Mouse (Mus musculus): Measurements from ENCODE around the gene Gnai3.

Gnai3 gene

GRCm38 (mm10) chr3:108112246-108112645 is 33.7 kb downstream of the Gnai3 start:
- DNase-seq (ENCODE audit: low read depth, low spot score): no peak

- DNase-seq (ENCODE audit: low read depth, low spot score): no peak
Measured at GRCm38 (mm10) chr3:108111320-108111719, 34.6 kb downstream of the Gnai3 start.

GRCm38 (mm10) chr3:108105281-108105680 is 40.7 kb downstream of the Gnai3 start:
- no peak for DNase-seq (ENCODE audit: low read depth, low spot score)

- no peak for DNase-seq (ENCODE audit: low read depth, low spot score)
Measured at GRCm38 (mm10) chr3:108102075-108102474, 43.9 kb downstream of the Gnai3 start.

- peak; percentile 74 for DNase-seq (ENCODE audit: low read depth, low spot score)
Measured at GRCm38 (mm10) chr3:108101594-108101993, 44.4 kb downstream of the Gnai3 start.

- no peak for DNase-seq (ENCODE audit: low read depth, low spot score)
Measured at GRCm38 (mm10) chr3:108098316-108098715, 47.6 kb downstream of the Gnai3 start.

- no peak for DNase-seq (ENCODE audit: low read depth, low spot score)
Measured at GRCm38 (mm10) chr3:108097656-108098055, 48.3 kb downstream of the Gnai3 start.

GRCm38 (mm10) chr3:108096726-108097125 is 49.2 kb downstream of the Gnai3 start:
- DNase-seq (ENCODE audit: low read depth, low spot score): no peak

GRCm38 (mm10) chr3:108096226-108096625 is 49.7 kb downstream of the Gnai3 start:
- DNase-seq (ENCODE audit: low read depth, low spot score): no peak

GRCm38 (mm10) chr3:108094976-108095760 is 50.8 kb downstream of the Gnai3 start:
- DNase-seq (ENCODE audit: low read depth, low spot score): no peak

GRCm38 (mm10) chr3:108094146-108094545 is 51.8 kb downstream of the Gnai3 start:
- no peak for DNase-seq (ENCODE audit: low read depth, low spot score)

- no peak for DNase-seq (ENCODE audit: low read depth, low spot score)
Measured at GRCm38 (mm10) chr3:108093306-108093705, 52.6 kb downstream of the Gnai3 start.

- DNase-seq (ENCODE audit: low read depth, low spot score): no peak
Measured at GRCm38 (mm10) chr3:108092536-108093115, 53.3 kb downstream of the Gnai3 start, which contains the start of gene Gnat2. Gnat2 (plus strand) TSS chr3:108092789.

GRCm38 (mm10) chr3:108092030-108092429 is 53.9 kb downstream of the Gnai3 start:
- no peak for DNase-seq (ENCODE audit: low read depth, low spot score)

GRCm38 (mm10) chr3:108090561-108090960 is 55.4 kb downstream of the Gnai3 start:
- no peak for DNase-seq (ENCODE audit: low read depth, low spot score)

GRCm38 (mm10) chr3:108089916-108090315 is 56.0 kb downstream of the Gnai3 start:
- DNase-seq (ENCODE audit: low read depth, low spot score): peak; percentile 70

- peak; percentile 66 for DNase-seq (ENCODE audit: low read depth, low spot score)
Measured at GRCm38 (mm10) chr3:108088842-108089380, 57.0 kb downstream of the Gnai3 start.

- DNase-seq (ENCODE audit: low read depth, low spot score): no peak
Measured at GRCm38 (mm10) chr3:108087329-108087728, 58.6 kb downstream of the Gnai3 start.

GRCm38 (mm10) chr3:108086470-108086979 is 59.4 kb downstream of the Gnai3 start, which contains the start of gene Ampd2:
Ampd2 (minus strand) TSS chr3:108086651.
- peak; percentile 43 for DNase-seq (ENCODE audit: low read depth, low spot score)

- peak; percentile 90 for DNase-seq (ENCODE audit: low read depth, low spot score)
Measured at GRCm38 (mm10) chr3:108085721-108086469, 60.1 kb downstream of the Gnai3 start.

GRCm38 (mm10) chr3:108085281-108085720 is 60.6 kb downstream of the Gnai3 start:
- peak; percentile 96 for DNase-seq (ENCODE audit: low read depth, low spot score)

All from brain, adult 2 months (tissue).